Mouse (Mus musculus) small intestine, adult 2 months (tissue): Measurements from ENCODE around the gene Rnf24. TPM values are rescaled to one million over a fixed set of nuclear protein-coding genes. Genes with fewer than 3 reads are reported as not detected.
A peak's percentile ranks its signal among the peaks of the same experiment; 100 is the strongest.

Experiments
- H3K27ac ChIP-seq: fragments of 200-500 bp; 2 replicates; pipeline ENCODE4 v1.5.1; 2012; ENCODE audit warnings: low read depth, low read length, control low read depth, inconsistent platforms; ENCODE audit not compliant: insufficient read depth
- H3K27me3 ChIP-seq: fragments of 200-500 bp; 2 replicates; pipeline ENCODE4 v1.6.1; 2012; ENCODE audit warnings: mild to moderate bottlenecking, moderate library complexity, low read length, inconsistent platforms; ENCODE audit not compliant: control insufficient read depth, insufficient read depth
- H3K36me3 ChIP-seq: fragments of 200-500 bp; 2 replicates; pipeline ENCODE4 v1.6.1; 2012; ENCODE audit warnings: mild to moderate bottlenecking, low read length, control low read depth, inconsistent platforms; ENCODE audit not compliant: control insufficient read depth, insufficient read depth
- H3K4me1 ChIP-seq: fragments of 200-500 bp; 2 replicates; pipeline ENCODE4 v1.6.1; 2012; ENCODE audit warnings: low read length, inconsistent platforms, mixed read lengths; ENCODE audit not compliant: control insufficient read depth, insufficient read depth, insufficient read length
- H3K4me3 ChIP-seq: fragments of 200-500 bp; 2 replicates; pipeline ENCODE4 v1.5.1; 2012; ENCODE audit warnings: low read depth, mild to moderate bottlenecking, control low read depth, inconsistent platforms, low read length, moderate library complexity
- CTCF ChIP-seq: fragments of 200-500 bp; IDR thresholded peaks from 2 replicates; pipeline ENCODE4 v1.5.1; 2012; ENCODE audit warnings: low read depth, mild to moderate bottlenecking, control low read depth, inconsistent platforms, low read length, moderate library complexity, mixed read lengths; ENCODE audit not compliant: insufficient replicate concordance, insufficient read length; ENCODE audit errors: extremely low read depth
- POLR2A ChIP-seq: fragments of 200-500 bp; IDR thresholded peaks from 2 replicates; pipeline ENCODE4 v1.6.1; 2012; ENCODE audit warnings: low read depth, mild to moderate bottlenecking, control low read depth, inconsistent platforms, low read length, moderate library complexity
- whole genome bisulfite sequencing: fragments of 180-500 bp; shearing (Covaris S2); methylation state at CpG from one replicate; pipeline ENCODE4 v1.1.7; 2018; 5-methylcytosine and 5-hydroxymethylcytosine counted together
- polyA plus RNA-seq: library from polyadenylated mRNA; depleted of rRNA; stranded (reverse); fragments of >200 nt; gene quantifications from 2 replicates; pipeline ENCODE4 v1.2.3, GENCODE M21; 2012; rRNA removed

The Rnf24 gene
- polyA plus RNA-seq, 1 experiment: 3.9 TPM

- TF ChIP-seq CTCF: no peak
- TF ChIP-seq POLR2A: no peak
- Histone ChIP-seq H3K36me3 (peaks cover 3% of the 10 kb centered on the region), H3K27me3 (no peaks in the 10 kb centered on the region), H3K4me3 (no peak overlapping the region), H3K4me1 (peaks cover 6% of the 10 kb centered on the region; the same call in 1 of the 2 replicates), H3K27ac (peak overlapping the region; percentile 51)
- WGBS: 42% methylated on average over 2 of the region's 2 CpGs
Observed at GRCm38 (mm10) chr2:131254329-131254713, 98.4 kb downstream of the Rnf24 start.

GRCm38 (mm10) chr2:131253681-131254328, 98.9 kb downstream of the Rnf24 start:
- peaks cover 8% of the 10 kb centered on the region for H3K36me3 ChIP-seq
- H3K27me3 ChIP-seq: no peaks in the 10 kb centered on the region
- TF ChIP-seq CTCF (peak; percentile 89), POLR2A (no peak)
- peaks cover 6% of the 10 kb centered on the region; the same call in 1 of the 2 replicates for H3K4me1 ChIP-seq
- H3K27ac ChIP-seq: peak overlapping the region; percentile 63
- no peak overlapping the region for H3K4me3 ChIP-seq
- 5% methylated on average over 7 of the region's 7 CpGs for WGBS

Other genes starting within 250 kb of the Rnf24 start
- gene Hspa12b, start 225.6 kb downstream of the Rnf24 start, polyA plus RNA-seq: 2.2 and 3.3 TPM in 2 replicates
- not detected in 2 replicates for gene Gm11037, start 219.4 kb downstream of the Rnf24 start, polyA plus RNA-seq
- gene 1700037H04Rik, start 192.8 kb downstream of the Rnf24 start, polyA plus RNA-seq: 52.3 and 57.2 TPM in 2 replicates
- 57.7 and 95.1 TPM in 2 replicates for gene Cenpb, start 172.8 kb downstream of the Rnf24 start, polyA plus RNA-seq
- 11.6 and 22.4 TPM in 2 replicates for gene Cdc25b, start 165.9 kb downstream of the Rnf24 start, polyA plus RNA-seq
- 5.6 and 8.2 TPM in 2 replicates for gene Spef1, start 165.6 kb downstream of the Rnf24 start, polyA plus RNA-seq
- 37.1 and 90.0 TPM in 2 replicates for gene Ap5s1, start 145.8 kb downstream of the Rnf24 start, polyA plus RNA-seq
- gene Mavs, start 118.8 kb downstream of the Rnf24 start, polyA plus RNA-seq: 49.8 and 80.8 TPM in 2 replicates
- gene Pank2, start 90.4 kb downstream of the Rnf24 start, polyA plus RNA-seq: 6.6 and 11.1 TPM in 2 replicates
- gene Smox, start 138.6 kb upstream of the Rnf24 start, polyA plus RNA-seq: 14.1 and 28.7 TPM in 2 replicates
- 0.20 and 0.58 TPM in 2 replicates for gene Adra1d, start 209.4 kb upstream of the Rnf24 start, polyA plus RNA-seq